Mouse (Mus musculus): Measurements from ENCODE around the gene Nckipsd. TPM values are rescaled to one million over a fixed set of nuclear protein-coding genes. Genes with fewer than 3 reads are reported as not detected.

Gene Nckipsd
- polyA plus RNA-seq (2021; fragmentation: Nextera tagmentation): 39.1 and 47.3 TPM in 2 replicates
- long read RNA-seq, experiment 1, transcript Nckipsd-201 (13 exons, 3,360 nt): major isoform, 302 of 396 reads
- long read RNA-seq, experiment 1, partial matches to known transcripts: 19 of 396 reads
- long read RNA-seq, experiment 1, other reads (novel, unspliced or antisense): 75 of 396 reads
- long read RNA-seq, experiment 2, transcript Nckipsd-201 (13 exons, 3,360 nt): major isoform, 19 of 33 reads
- long read RNA-seq, experiment 2, partial matches to known transcripts: 11 of 33 reads
- long read RNA-seq, experiment 2, other reads (novel, unspliced or antisense): 3 of 33 reads

GRCm38 (mm10) chr9:108808163-108808665 is at the start of gene Nckipsd:
Gene Nckipsd, plus strand, starts transcription at chr9:108808368.

DNA sequence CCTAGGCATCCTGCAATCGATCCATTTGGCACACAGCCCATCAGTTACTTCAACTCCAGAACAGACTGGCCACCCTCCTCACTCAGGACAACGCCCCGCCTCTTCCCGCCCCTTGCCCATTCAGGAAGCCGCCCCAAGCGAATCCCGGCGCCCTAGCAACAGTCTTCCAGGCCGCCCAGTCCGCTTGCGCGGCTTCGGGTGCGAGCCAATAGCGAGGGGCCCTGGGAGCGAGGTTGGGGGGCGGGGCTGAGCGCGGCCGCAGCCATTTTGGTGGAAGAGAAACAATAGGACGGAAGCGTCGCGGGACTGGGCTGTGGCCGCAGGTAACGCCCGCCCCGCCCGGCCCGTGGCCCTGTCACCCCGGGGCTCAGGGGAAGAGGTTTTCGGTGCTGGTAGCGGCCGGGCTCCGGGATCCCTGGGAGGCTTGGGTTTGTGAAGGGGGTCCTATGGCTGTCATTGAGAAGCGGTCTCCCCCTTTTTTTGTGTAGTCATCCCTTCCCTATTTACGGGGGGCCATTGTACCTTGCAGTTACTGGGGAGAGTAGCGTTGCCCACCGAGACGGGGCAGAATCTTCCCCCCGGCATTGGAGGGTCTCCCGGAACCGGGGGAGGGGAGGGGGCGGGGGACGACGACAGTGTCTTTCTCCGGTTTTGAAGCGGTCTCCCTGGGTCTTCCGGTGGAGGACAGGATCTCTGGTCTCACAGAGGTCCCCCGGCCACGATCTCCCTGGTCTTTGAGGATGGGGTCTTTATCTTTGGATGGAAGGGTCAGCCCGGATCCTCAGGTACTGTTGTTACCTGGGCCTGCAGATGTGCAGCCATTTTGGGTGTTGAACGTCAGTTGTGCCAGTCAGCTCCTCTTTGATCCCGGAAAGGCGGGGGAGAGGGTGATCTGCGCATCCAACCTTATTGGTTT is 24.4 kb upstream of the Nckipsd start, which contains the start of gene Ip6k2:
Ip6k2 (plus strand) TSS at position 249 of the 916 bp plus-strand sequence.

GRCm38 (mm10) chr9:108825820-108826699 is 17.9 kb downstream of the Nckipsd start, which contains the start of gene Celsr3:
Gene Celsr3, plus strand, starts transcription at chr9:108826320.

GRCm38 (mm10) chr9:108852976-108853375 is 44.8 kb downstream of the Nckipsd start, which contains the start of gene Slc26a6:
Gene Slc26a6, plus strand, starts transcription at chr9:108853283.

Other genes with a start within 250 kb of the Nckipsd start
- 54.1 and 56.5 TPM in 2 replicates for gene Impdh2, start 248.1 kb upstream of the Nckipsd start, polyA plus RNA-seq (2021; fragmentation: Nextera tagmentation)
- gene Ndufaf3, start 240.9 kb upstream of the Nckipsd start, polyA plus RNA-seq (2021; fragmentation: Nextera tagmentation): 130 and 156 TPM in 2 replicates
- 79.3 and 89.5 TPM in 2 replicates for gene Dalrd3, start 238.5 kb upstream of the Nckipsd start, polyA plus RNA-seq (2021; fragmentation: Nextera tagmentation)
- 34.9 and 43.3 TPM in 2 replicates for gene Wdr6, start 229.6 kb upstream of the Nckipsd start, polyA plus RNA-seq (2021; fragmentation: Nextera tagmentation)
- 125 and 139 TPM in 2 replicates for gene P4htm, start 210.7 kb upstream of the Nckipsd start, polyA plus RNA-seq (2021; fragmentation: Nextera tagmentation)
- gene Arih2, start 159.0 kb upstream of the Nckipsd start, polyA plus RNA-seq (2021; fragmentation: Nextera tagmentation): 16.5 and 22.1 TPM in 2 replicates
- gene Slc25a20, start 146.3 kb upstream of the Nckipsd start, polyA plus RNA-seq (2021; fragmentation: Nextera tagmentation): 8.5 and 11.6 TPM in 2 replicates
- 7.0 and 16.0 TPM in 2 replicates for gene Prkar2a, start 119.1 kb upstream of the Nckipsd start, polyA plus RNA-seq (2021; fragmentation: Nextera tagmentation)
- 22.3 and 29.4 TPM in 2 replicates for gene Ip6k2, start 24.6 kb upstream of the Nckipsd start, polyA plus RNA-seq (2021; fragmentation: Nextera tagmentation)
- gene Celsr3, start 18.0 kb downstream of the Nckipsd start, polyA plus RNA-seq (2021; fragmentation: Nextera tagmentation): 2.2 and 3.1 TPM in 2 replicates
- gene Slc26a6, start 44.9 kb downstream of the Nckipsd start, polyA plus RNA-seq (2021; fragmentation: Nextera tagmentation): 5.9 and 8.2 TPM in 2 replicates
- 0.72 and 1.1 TPM in 2 replicates for gene Tmem89, start 106.3 kb downstream of the Nckipsd start, polyA plus RNA-seq (2021; fragmentation: Nextera tagmentation)
- gene Uqcrc1, start 128.3 kb downstream of the Nckipsd start, polyA plus RNA-seq (2021; fragmentation: Nextera tagmentation): 529 and 727 TPM in 2 replicates
- gene Col7a1, start 145.2 kb downstream of the Nckipsd start, polyA plus RNA-seq (2021; fragmentation: Nextera tagmentation): 0.01 TPM in 1 of 2 replicates, not detected in the other
- not detected in 2 replicates for gene Ucn2, start 177.6 kb downstream of the Nckipsd start, polyA plus RNA-seq (2021; fragmentation: Nextera tagmentation)
- gene Pfkfb4, start 183.4 kb downstream of the Nckipsd start, polyA plus RNA-seq (2021; fragmentation: Nextera tagmentation): 5.0 and 6.6 TPM in 2 replicates
- gene Shisa5, start 230.2 kb downstream of the Nckipsd start, polyA plus RNA-seq (2021; fragmentation: Nextera tagmentation): 144 and 161 TPM in 2 replicates

Measured in left cerebral cortex, adult 6 months (tissue).